Mouse (Mus musculus) thymus, postnatal 14 days (tissue): Measurements from ENCODE around the gene Fam114a1.

Experiments used
- DNase-seq: peaks from one replicate; pipeline ENCODE4 v3.0.0; 2021

The Fam114a1 gene

DNA sequence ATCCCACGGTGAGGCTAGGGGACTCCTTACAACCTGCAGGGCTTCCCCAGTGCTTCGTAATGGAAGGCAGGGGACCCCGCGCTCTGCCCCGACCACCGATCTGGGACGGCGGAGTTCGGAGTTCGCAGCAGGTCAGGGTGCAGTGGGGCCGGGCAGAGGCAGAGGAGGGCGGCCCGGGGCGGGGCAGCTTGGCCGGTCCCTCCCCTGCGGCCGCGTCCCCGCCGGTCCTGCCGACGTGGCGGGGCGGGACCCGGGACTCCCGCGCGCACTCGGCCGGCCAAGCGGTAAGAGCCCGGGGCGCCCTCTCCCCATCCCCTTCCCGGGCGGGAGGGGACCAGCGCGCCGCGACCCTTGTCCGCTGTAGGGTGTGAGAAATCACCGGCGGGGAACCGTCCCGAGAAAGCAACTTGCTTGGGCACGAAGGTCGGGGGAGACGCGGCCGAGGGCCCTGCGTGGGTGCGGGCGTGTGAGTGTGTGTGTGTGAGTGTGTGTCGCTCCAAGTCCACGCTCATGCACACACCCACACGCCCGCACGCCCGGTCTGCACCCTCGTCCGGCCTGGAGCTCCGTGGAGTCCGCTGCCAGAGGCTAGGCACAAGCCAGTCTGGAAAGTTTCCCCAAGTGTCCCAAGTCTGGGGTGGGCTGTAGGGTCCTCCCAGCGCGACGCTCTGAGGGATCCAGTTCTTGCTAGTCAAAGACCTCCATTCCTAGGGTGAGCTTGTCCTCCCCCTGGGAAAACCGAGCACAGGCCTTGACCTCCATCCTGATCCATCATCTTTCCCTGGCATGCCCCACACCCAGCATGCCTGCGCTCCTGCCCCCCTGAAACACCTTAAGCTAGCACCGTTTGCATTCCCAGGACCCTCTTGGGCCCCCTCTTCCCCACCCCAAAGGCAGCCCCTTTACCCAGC is at the start of gene Fam114a1:
Fam114a1 (plus strand) TSS at position 211 of the 911 bp plus-strand sequence.
- peak; percentile 19 for DNase-seq

DNA sequence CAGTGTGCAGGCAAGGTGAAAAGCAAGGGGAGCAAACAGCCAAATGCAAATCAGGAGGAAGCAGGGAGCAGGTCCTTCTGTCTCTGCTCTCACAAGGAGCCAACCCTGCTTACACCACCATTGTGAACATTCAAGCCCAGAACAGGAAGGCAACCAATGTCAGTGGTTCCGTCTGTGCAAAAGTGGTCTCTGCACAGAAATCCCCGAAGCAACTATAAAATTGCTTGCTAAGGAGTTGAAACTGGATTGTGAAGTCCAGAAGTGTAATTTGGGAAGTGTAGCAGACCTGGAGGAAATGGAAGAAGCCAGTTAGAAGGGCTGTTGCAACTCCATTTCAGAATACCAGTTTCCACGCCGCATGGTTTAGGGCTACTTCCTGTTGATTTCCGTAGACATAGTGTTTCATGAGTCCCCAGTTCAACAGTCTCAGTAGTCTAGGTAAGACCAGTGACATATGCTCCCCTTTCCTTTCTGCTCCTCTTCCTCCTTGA is 46.9 kb upstream of the Fam114a1 start:
- no peak for DNase-seq

DNA sequence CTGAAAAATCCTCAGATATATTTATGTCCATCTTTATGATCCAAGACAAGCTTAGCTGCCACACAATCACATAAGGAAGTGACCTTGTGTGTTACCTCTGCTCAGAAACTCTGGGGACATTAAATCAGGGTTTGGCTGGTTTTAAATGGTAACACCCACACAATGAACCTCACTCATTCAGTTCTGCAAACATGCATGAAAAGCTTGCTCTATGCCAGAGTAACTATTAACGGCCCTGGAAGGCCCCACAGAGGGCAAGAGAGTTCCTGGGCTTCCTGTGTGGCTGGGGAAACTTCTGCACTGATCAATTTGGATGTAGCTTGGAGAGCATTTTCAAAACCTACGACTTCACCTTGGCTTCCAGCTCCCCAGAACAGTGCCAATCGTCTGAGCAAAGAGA is 37.7 kb upstream of the Fam114a1 start:
- no peak for DNase-seq

DNA sequence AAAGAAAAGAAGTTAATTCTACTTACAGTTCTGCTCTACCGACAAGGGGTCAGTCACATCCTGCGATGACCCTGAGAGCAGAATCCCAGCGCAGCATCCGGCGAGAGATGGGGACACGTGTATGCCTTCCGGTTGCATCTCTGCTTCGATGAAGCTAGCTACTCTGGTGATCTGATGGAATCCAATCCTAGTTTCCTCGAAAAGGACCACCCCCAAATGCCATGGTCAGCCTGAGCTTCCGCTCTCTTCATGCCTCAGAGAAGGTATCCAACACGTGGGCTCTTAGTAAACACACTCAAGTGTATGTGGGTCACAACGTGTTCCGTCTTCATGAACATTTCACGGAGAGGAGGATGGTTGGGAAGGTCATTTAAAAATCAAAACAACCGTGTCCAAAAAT is 37.1 kb upstream of the Fam114a1 start:
- no peak for DNase-seq

DNA sequence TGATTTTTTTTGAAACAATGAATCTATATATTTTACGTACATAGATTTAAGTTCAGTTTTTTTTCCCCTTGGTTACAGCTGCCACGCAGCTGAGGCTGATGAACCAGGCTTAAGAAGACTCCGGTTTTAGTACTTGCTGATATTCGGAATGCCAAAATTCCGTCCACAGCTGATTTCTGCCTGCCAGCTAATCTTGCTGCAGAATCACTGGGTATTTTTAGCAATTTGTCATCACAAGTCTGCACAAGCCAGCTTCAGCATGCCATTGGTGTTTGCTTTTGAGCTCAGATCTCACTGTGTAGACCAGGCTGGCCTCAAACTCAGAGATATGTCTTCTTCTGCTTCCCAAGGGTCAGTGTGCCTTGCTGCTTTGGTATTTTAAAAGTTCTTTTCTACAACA is 18.4 kb upstream of the Fam114a1 start:
- no peak for DNase-seq

DNA sequence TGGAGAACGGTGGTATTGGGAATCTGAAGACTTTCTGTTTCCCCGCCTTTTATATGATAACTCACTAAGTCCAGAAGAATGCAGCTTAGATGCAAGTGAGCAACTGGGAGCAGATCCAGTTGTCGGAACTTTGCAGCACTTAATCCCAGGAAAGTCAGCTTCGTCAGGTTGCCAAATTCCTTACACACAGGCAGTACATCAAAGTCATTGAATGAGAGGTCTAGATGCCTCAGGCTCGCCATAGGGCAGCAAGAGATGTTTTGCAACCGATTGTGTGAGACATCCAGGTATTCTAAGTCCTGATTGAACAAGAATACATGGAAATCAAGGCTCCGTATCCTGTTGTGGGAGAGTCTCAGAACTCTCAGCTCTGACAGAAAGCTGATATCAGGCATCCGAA is 14.9 kb upstream of the Fam114a1 start:
- no peak for DNase-seq

DNA sequence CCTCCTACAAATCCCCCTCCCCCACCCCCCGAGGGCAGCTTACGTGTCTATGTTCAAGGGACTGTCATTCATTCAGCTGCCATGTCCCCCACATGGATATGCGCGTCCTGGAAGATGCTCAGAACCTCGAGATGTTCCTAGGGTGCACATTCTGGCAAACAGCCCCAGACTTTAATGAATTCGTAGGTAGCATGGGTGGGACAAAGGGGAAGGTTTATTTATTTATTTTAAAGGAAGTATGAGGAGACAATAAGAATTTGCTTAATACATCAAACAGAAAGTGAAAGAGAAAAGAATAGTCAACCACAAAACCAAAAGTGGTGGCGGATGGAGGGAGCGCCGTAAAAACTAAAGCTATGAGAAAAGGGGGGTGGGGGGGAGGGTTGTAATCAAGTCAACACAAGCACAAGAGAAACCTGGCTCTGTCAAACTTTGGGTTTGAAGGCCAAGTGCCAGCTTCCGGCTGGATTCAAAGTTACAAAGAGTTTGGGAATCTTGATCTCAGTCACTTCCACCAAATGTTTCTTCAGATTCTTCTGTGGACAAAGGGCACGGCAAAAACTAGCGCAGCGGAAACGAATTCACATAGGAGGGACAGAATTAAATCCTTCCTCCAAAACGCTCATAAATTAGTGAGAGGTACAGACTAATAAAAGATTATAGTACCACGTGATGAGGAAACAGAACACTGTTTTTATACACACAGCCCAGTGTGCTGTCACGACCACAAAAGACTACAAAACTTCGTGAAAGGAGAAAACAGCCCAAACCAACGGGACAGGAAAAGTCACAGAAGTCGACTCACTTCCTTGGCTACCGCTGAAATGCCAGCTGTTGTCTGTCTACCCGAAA is 10.7 kb upstream of the Fam114a1 start:
- DNase-seq = peak; percentile 33

DNA sequence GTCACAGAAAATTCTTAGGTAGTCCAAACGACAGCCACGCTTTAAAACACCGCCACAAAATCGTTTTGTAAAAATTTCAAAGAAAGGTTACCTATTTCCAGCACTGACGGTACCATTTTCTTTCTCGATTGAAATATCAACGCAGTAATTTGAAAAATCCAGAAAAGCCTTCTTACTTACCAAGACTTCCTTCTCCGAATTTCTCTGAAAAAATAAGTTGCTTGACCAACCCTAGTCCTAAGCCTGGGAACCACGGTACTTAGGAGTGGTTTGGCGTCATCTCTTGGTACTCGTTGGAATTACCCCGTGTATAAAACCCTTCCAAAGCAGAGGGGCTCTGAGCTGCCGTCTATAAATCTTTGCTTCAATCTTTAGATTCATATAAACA is 10.0 kb upstream of the Fam114a1 start, which contains the start of gene Tlr6:
Tlr6 (minus strand) TSS at position 255 of the 388 bp plus-strand sequence.
- DNase-seq = peak; percentile 74

DNA sequence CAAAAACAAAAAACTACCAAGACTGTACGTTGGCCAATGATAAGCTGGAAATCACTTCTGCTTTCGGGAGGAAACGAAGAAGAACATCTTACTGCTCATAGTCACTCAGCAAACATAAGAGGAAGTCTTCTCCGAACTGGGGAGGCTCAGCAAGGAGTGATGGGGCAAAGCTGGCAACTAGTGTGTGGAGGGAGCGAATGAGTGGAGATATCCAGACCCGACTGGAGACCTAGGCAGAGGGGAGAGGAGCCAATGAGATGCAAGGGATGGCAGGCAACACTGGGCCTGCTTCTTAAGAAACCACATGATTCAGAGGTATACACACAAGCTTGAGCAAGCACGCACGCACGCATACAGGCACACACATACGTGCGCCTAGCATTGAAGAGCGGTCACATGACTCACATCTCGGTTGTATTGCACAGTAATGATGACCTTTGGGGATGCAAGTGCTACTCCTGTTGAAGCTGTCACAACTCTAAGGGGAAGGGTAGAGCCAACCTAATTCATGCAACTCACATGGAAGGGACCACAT is 8.9 kb upstream of the Fam114a1 start:
- no peak for DNase-seq

DNA sequence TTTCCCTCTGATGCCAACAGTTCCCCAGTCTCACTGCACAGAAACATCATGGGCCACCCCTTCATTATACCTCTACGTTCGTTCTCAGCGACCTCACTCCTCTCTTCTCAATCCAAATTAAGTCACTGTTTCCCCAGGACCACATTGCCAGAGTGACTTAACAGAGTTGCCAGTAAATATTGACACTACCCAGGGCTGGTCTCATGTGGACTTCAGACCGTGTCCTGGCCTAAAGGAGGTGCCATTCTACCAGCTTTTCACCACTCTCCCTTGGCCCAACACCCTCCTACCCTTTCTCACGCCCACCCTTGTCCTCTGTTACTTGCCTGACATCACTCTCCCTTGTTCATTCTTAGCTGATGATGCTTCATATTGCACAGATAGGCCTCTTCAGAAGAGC is 6.6 kb upstream of the Fam114a1 start:
- no peak for DNase-seq

DNA sequence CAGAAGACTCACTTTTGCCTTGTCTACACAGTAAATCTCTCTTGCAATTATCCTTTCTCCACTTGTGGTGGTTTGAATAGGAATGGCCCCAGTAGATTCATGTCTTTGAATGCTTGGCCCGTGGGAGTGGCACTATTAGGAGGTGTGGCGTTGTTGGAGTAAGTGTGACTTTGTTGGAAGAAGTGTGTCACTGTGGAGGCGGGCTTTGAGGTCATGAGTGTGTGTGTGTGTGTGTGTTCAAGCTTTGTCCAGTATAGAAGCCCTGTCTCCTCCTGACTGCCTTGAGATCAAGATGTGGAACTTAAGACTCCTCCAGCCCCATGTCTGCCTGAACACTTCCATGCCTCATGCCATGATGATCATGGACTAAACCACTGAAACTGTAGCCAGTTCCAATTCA is 6.1 kb upstream of the Fam114a1 start:
- no peak for DNase-seq

DNA sequence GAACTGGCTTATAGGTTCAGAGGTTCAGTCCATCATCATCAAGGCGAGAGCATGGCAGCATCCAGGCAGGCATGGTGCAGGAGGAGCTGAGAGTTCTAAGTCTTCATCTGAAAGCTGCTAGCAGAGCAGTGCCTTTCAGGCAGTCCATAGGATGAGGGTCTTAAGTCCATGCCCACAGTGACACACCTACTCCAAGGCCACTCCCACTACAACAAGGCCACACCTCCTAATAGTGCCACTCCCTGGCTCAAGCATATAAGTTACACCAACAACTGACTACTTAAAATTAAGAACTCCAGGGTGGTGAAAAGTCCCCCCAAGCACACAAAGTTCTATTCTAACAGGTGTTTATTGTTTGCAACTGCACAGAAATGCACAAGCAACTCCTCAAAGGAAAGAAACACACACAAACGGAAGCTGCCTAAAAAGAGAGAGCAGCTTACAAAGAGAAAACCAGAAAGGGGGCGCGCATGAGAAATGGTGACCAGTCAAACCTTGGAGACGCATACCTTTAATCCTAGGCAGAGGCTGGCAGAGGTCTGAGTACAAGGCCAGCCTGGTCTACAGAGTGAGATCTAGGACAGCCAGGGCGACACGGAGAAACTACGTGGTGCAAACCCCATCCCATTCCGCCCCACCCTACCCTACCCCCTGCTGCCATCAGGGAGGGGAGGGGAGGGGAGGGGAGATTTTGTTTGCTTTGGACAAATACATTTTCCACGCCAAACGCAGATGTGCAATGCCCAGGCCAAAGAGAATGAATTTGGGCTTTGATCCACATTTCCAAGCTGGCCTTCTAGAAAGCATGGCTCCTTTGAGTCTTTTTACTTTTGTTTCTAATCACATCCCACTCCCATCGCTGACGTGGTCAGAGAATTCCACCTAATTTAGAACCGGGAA is 660 bp upstream of the Fam114a1 start:
- peak; percentile 35 for DNase-seq

DNA sequence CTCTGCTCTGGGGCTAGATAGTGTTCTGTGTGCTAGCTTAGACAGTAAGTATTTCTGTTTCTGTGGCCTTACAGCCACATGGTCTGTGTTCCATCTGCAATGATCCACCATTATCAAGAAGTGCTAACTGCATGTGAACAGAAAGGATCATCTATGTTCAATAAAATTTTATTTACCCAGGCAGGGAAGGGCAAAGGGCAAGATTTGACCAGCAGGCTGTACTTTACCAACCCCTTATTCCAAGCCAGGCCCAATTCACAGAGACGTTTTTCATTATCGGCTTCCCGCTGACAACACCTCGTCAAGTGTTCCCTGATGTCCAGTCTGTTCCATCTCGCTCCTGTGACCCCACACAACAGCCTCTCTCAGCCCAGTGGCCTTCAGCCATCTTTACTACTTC is 5.2 kb downstream of the Fam114a1 start:
- no peak for DNase-seq

DNA sequence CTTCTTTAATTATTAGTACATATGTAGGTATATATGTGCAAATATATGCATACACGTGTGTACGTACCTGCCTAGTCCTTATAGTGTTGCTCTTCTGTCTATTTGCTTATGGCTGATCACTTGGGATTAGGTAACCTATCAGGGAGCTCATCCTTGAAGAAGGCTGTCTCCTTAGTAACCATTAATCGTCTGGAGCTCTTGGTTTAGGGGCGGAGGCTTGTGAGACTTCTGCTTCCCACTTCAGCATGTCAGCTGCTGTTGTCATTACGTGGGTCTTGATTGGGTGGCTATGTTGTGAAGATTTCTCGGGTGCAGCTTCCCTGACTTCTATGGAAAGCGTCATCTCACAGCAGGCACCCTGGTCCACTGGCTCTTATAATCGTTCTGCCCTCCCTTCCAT is 7.3 kb downstream of the Fam114a1 start:
- no peak for DNase-seq

DNA sequence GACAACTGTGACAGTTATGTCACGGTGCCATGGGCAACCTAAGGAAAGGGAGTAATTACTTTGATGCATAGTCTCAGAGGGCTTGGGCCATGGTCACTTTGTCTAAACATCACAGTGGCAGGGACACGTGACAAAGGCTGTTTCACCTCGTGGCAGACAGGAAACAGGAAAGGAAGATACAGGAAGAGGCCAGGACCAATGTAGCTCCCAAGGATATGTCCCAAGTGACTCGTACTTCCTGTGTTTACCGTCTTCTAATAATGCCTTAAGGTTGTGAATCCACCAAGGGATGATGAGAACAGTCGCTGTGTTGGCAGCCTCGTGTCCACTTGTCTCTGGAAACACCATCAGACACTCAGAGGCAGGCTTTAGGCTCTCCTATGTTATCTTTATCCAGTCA is 16.1 kb downstream of the Fam114a1 start:
- DNase-seq = no peak

DNA sequence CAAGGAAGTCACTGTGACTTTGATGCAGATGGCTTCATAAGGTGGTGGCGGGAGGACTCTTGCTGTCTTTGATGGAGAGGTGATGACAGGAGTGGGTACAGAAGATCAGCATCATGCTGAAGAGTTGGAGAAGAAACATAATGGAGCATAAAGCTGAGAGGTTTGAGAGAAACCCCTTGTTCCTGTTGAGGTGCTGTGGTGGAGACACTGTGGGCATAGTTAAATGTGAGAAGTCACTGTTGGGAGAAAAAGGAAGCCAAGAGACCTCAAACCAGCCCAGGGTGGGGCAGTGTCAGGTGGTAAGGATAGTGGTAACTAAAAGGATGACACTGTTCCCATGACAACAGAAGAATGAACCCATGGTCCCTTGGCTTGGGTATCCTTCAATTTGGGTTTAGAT is 20.1 kb downstream of the Fam114a1 start:
- no peak for DNase-seq

DNA sequence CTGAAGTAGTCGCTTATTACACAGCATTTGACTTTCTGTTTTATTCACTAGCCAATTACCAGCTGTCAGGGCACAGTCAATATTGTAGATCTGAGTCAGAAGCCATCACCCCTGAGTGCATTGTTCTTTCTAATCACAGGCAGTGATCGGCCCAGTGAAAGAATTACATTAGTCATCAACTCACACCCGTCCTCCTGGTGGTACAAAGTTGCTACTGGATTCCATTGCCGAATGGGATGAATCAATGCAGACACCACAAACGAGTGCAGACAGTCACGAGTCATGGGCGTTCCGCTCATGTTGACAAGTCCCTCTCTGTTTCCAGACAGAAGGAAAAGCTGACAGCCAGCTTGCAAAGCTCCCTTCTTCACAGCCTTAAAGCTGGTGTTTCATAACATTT is 22.7 kb downstream of the Fam114a1 start:
- DNase-seq = no peak

DNA sequence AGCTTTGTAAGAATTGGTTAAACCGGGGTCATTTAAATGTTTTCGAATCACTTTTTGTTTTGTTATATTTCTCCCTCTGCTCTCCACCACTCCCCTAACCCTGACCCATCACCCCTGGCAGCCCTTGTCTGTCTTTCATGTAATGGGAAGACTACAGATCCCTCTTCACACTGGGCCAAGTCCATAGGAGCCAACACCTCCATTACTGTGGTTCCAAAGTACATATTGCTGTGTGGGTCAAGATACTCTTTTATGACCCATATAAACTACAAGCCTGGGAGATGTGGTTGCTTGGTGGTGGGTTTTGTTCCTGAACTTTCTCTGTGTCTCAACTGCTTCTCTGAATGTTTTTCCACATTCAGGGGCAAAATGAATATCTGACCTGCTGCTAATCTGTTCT is 25.5 kb downstream of the Fam114a1 start:
- DNase-seq = no peak

DNA sequence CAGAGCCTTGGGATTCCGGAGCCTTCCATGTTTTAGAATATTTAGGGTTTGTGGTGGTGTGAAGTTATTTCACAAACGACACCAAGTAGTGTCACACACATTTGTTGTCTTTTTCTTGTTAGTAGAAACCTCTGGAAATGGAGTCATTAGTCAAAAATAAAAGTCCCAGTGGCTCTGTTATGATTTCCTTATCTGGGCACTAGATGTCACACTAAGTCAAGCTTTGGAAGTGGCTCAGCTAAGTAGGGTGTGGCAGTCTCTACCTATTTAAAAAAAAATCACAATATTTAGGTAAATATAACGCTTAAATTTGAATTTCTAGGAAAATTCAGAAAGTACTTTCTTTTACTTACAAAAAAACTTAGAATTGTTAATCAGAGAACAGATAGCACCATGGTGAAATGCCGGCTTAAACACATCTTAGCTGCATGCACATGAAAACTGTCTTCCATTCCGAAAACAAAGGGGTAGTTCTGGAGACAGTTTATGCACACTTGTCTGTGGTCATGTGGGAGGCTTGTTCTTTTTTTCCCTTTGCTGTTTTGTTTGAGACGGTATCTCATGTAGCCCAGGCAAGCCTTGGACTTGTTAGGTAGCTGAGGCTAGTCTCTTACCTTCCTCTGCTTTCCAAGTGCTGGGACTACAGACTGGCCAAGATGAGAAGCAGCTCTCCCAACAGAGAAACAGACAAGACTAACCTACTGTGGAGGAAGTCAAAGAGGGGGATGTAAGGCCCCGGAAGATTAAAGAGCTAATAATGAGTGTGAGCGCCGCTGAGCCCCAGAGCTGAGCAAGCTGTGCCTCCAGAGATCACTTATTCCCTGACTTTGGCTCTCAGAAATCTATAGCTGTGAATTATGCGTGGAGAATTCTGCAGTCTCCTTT is 33.3 kb downstream of the Fam114a1 start:
- no peak for DNase-seq

DNA sequence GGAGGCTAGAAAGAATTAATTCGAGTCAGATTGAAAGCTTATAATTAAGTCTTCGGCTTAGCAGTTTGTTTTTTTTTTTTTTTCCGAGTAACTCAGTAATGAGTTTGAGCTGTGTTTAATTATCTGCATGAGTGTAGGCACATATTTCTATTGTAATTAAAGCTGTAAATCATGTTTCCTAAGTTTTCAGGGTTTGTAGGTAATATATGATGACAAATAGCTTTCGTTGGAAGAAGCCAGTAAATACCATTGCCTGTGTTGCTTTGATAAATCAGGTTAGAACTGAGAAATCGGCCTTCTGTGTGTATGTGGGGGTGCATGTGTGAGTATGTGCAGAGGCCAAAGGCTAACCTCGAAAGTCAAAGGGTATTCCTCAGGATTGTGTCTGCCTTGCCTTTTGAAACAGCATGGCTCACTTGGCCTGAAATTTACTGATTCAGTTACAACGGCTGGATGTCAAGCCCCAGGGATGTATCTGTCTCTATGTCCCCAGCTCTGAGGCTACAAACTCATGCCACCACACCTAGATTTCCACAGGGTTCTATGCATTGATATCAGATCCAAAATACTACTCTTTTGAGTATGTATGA is 34.2 kb downstream of the Fam114a1 start:
- DNase-seq = no peak

DNA sequence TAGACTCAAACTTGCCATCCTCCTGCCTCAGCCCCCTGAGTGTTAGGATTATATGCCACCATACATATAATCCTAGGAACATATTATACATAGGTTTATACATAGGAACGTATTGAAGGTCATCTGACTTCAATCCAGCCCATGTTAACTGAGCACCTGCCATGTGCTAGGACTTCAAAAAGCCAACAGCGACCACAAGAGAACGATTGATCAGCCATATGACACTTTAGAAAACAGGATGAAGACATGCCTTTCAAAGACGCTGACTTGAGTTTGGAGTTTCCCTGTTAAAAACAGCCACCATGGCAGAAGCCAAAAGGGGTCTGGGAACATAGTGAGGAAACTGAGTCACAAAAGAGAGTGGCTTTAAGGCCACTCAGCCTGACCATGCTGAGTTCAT is 35.4 kb downstream of the Fam114a1 start:
- DNase-seq = no peak
